Mouse (Mus musculus) spleen, adult 12 weeks (tissue): Measurements from ENCODE around the gene Tmem220.
A peak's percentile ranks its signal among the peaks of the same experiment; 100 is the strongest.
"Not testable (repeated sequence)": the region's sequence is repeated elsewhere in the genome, so short reads cannot be mapped to it uniquely, and the experiment has no call there.

Source experiments
- DNase-seq: peaks from one replicate; pipeline ENCODE4 v3.0.0; 2022; ENCODE audit warnings: low spot score

The Tmem220 gene

DNA sequence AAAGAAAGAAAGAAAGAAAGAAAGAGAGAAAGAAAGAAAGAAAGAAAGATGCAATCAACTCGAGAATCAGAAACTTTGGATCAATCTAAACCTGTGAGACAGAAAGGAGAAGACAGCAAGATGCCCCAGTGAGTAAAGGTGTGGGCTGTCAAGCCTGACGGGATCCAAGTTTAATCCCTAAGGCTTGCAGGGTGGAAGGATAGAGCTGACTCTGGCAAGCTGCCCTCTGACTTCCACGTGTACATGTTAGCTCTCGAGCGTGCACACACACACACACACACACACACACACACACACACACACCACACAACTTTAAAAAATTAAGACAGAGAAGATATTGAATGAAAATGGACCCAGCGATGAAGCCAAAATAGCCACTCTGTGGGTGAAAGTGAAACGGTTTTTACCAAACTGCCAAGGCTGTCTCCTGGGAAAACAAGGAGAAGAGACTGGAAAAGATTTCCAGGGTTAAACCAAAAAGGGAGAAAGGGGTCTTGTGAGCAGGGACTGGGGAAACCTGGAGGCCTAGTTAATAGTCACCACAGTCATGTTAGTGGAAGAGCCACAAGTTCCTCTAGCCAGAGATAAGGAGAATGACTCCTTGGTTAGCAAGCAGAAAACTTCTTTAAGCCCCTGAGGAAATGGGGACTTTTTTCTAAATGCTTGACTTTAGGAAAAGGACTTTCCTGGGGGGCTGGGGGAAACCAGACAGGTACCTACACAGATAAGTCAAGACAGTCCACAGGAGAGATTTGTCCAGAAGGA, 5.1 kb upstream of the Tmem220 start:
- DNase-seq: no peak

DNA sequence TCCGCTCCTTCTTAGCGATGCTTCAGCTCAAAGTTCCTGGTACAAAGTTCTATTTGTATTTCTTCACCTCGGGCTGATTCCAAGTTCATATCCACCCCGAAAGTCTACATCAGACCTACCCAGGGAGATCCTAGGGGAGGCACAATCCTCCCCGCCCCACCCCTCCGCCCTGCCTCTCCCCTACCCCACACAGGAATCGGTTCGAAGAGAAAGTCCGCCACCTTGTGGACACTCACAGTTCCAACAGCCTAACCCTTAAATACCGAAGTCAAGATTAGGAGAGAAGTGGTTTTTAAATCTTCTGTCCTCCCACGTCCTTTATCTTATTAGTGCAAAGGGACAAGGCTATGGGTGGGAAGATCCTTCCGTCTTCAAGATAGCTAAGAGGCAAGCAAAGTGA, 4.0 kb upstream of the Tmem220 start:
- DNase-seq: peak; percentile 6

DNA sequence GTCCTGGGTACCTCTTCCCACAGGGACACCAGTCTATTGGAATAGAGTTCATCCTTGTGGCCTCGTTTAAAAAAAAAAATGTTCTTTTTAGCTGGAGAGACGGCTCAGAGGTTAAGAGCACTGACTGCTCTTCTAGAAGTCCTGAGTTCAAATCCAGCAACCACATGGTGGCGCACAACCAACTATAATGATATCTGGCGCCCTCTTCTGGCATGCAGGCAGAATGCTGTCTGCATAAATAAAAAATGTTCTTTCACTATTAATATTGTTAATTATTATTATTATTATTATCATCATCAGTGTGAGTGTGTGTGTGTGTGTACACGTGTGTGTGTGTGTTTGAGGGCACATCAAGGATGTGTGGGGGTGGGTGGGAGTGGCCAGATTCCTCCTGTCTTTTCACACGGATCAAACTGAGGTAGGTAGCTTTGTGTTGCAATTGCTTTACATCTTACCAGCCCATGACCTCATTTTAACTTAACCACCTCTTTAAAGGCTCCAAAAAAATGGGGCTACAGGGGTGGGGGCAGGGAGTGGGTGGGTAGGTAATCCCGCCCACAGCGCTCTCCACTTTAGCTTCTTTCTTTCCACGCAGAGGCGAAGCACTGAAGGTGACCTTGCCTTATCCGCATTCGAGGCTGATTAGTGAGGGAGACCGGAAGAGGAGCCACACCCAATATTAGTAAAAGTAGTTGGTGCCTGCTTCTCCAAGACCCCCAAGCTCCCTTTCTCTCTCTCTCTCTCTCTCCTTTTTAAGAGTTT, 2.4 kb upstream of the Tmem220 start:
- no peak for DNase-seq

DNA sequence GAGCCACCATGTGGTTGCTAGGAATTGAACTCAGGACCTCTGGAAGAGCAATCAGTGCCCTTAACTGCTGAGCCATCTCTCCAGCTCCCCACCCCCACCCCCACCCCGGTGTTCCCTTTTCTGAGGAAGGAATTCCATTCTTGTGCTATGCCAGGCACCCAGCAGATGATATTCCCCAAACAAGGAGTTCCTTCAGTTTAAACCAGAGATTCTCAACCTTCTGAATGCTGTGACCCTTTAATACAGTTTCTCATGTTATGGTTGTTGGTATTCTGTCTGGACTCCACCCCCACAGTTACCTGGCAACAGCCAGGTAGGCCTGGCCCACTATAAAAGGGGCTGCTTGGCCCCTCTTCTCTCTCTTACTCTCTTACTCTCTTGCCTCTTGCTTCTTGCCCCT, 1.8 kb upstream of the Tmem220 start:
- not testable (repeated sequence) for DNase-seq

DNA sequence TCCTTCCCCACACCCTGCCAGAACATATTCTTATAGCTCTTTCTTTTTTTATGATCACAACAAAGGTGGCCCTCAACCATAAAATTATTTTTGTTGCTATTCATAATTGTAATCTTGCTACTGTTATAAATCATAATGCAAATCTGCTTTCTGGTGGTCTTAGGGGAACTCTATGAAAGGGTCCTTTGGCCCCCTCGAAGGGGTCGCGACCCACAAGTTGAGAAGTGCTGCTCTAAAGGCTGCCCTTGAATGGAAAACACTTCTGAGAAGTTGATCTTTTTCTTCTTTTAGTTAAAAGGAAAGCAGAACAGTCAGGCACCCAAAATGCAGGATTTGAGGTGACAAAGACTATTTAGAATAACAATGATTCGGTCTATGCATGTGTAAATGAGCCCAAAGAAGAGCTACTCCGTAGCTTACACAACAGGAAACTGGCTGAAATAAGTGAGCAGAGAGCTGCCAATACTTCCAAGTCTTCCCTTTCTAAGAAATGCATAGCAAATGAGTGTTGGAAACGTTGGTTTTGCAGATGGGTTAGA, 1.1 kb upstream of the Tmem220 start:
- DNase-seq: no peak

DNA sequence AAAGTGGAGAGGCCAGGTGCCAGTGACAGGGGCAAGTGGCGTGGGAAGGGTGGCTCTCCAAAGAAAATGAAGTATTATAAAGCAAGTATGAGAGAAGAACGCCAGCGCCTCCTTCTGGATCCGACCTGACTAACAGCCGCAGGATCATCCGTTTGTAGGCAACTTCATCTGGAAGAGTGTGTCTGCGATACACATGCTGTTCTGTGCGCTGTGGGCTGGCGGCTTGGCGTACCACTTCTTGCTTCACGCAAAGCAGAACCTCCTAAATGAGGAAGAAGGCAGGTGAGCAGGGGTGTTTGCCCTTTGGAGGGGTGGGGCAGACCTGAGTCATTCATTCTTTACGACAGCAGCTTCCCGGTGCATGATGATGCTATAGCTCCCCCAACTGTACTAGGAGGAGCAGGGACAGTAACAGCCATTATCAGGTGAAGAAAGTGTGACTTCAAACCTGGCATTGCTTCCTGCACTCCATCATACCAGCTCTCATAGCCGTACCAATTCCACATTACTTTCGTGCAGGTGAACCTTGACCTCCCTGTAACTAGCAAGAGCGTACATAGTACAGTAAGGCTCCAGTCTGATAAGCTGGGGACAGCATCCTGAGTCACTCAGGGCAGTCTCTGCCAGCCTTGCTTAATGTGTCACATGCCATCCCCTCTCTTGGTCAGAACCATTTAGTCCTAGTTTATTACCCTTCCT, 6.1 kb downstream of the Tmem220 start:
- DNase-seq: no peak

DNA sequence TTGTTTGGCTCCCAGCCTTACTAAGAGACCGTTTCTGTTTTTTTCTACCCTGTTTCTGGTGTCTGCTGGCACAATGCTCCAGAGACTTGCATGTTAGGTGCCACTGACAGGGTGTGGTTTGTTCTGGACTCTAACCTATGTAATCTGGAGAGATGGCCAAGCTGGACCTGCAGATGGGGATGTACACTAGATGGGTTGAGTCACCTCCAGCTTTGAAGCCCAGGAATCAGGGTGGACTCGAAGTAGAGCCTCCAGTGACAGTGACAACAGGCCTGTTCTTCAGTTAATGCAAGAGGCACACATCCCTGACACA, 6.6 kb downstream of the Tmem220 start:
- DNase-seq: no peak

DNA sequence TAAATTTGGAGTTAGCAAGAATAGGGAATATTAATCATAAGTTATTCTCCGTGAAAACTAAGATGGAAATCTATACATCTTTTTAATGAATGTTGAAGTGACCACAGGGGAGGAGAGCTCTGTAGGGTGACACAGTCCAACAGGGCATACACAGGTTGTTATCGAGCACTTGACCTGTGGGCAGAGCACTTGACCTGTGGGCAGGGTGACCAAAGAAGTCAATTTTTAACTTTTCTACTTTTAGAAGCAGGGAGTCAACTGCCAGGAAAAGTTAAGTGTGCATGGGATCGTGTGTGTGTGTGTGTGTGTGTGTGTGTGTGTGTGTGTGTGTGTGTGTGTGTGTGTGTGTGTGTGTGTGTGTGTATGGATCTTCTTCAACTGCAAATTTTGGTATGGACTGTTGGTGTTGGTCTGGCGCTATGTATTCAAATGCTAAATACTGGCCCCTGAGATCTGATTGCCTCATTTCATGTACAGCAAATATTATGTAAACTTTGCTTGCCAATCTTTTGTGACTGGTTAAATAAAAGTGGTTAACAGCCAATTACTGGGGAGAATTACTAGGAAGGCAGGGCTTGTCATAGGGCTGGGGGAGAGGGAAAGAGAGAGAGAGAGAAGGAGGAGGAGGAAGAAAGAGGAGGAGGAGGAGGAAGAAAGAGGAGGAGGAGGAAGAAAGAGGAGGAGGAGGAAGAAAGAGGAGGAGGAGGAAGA, 10.0 kb downstream of the Tmem220 start:
- DNase-seq: no peak

DNA sequence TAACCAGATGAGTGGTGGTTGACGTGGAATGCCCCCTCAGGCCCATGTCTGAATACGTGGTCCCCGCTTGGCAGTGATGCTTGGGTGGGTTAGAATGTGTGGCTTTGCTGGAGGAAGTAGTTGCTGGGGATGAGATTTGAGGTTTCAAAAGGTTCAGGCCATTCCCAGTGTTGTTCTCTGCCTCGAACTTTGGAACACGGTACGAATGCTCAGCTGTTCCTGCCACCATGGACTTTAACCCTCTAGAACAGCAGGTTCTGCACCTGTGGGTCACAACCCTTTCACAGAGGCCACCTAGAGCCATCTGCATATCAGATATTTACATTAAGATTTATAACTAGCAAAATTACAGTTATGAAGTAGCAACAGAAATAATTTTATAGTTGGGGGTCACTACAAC, 11.3 kb downstream of the Tmem220 start:
- no peak for DNase-seq

DNA sequence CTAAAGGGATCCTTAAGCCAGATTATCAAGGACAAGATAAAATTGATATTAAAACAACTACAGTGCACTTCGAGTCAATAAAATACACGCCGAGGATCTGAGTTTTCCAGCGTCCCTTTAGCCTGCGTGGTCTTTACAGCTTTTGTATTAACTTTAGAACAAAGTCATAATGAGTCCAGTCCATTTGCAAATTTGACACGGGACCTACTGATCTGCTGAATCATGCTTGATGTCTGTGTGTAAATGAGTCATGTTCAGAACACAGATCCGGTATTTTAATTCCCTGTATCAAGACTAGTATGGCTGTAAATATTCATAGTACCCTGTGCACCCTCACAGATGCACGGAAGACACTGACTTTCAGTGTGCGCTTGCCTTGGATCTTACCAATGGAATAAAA, 11.9 kb downstream of the Tmem220 start:
- no peak for DNase-seq

DNA sequence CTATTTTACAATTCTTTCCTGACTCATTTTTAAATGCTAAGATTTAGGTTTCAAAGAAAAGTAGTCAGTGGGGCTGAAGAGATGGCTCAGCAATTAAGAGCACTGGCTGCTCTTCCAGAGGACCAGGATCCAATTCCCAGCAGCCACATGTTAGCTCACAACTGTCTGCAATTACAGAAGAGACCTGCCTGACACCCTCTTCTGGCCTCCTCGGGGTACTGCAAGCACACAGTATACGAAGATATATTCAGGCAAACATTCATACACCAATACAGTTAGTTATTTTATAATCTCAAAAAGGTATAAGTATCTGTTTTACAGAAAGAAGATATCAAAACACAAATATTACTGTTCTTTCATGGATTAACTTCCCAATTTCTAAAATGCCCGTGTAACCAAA, 14.8 kb downstream of the Tmem220 start:
- no peak for DNase-seq

DNA sequence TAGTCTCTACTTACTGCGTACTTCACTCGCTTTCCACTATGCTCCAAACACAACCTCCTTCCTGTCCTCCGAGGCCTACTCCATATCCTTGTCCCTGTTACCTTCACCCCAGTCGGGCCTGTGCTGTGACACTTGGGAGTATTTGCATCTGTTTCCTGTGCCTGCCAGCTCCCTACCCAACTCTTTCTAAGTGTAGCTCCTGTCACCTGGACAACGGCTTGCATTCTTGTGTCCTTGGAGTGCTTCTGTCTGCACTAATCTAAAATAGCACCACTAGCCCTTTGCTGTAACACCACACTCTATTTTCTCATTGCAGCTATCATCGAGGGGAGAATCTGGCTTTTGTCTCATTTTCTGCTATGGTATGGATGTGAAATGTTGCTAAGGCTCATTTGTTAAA, 15.5 kb downstream of the Tmem220 start:
- DNase-seq: no peak

DNA sequence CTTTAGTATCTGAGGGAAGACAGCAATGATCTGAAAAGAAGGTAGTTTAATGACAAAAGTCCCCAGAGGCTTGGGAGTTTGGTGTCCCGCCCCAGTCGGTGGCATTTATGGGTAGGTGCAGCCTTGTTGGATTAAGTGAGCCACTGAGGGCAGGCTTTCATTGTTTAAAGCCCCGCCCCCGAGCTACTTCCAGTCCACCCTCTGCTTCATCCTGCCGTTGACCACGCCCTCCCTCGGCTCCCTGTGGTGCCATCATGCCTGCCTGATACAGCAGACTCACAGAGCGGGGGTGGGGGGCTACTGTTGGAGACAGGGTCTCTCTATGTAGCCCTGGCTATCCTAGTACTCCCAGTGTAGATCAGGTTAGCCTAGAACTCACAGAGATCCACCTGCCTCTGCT, 18.1 kb downstream of the Tmem220 start:
- DNase-seq: no peak

DNA sequence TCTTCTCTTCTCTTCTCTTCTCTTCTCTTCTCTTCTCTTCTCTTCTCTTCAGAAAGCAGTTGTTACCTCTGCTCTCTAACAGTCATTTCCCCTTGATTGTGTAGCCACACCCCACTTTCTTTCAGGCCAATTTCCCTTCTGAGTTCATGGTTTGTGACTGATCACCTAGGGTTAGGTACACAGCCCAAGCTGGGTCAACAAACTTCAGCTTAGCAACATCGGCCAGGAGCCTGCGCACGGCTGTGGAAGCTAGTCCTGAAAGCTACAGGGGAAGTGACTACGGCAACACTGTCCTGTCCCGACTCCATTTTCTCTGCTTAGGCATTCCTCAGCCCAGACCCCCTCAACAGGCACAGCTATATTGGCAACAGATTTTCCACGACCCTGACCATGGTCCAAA, 20.0 kb downstream of the Tmem220 start:
- no peak for DNase-seq

DNA sequence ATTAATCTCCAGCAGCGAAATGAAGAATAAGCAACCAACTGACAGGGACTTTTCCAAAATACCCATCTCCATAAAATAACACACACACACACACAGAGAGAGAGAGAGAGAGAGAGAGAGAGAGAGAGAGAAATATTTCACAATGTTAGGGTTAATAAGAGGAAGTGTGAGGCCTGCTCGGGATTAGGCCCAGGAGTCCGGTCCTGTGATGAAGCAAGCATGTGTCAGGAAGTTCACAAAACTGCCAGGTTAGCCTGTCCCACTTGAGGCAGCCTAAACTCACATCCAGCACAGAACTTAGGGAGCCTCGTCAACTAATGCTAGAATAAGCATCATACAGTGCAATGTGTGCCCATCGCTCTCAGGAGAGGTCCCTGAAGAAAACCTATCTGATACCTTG, 22.2 kb downstream of the Tmem220 start:
- no peak for DNase-seq

DNA sequence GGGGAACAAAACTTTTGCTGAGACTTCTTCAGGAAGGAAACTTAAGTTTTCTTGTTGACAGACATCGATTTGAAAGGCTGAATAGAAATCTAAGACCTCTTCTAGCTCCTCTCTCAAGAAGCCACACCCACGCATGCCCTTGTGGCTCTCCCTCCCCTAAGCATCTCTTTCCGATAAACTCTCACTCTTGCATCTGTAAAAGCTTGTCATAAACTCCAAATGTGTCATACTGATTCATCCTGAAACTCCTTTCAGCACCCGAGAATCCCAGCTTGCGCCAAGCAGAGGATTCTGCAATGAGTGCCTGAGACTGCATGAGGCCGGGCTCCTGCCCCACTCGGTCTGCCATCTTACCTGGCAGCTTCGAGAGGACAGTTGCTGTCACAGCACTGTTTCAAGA, 23.5 kb downstream of the Tmem220 start:
- DNase-seq: no peak

DNA sequence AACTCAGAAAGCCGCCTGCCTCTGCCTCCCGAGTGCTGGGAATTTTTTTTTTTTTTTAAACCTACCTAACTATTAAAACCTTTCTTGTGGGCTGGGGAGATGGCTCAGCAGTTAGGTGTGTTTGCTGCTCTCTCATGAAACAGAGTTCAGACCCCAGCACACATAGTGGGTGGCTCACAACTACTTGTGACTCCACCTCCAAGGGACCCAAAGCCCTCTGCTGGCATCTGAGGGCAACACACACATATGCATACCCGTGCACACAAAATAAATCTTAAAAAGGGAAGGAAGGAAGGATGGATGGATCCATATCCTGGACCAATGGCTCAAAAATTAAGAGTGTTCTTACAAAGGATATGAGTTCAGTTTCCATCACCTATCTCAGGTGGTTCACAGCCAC, 24.3 kb downstream of the Tmem220 start:
- no peak for DNase-seq

DNA sequence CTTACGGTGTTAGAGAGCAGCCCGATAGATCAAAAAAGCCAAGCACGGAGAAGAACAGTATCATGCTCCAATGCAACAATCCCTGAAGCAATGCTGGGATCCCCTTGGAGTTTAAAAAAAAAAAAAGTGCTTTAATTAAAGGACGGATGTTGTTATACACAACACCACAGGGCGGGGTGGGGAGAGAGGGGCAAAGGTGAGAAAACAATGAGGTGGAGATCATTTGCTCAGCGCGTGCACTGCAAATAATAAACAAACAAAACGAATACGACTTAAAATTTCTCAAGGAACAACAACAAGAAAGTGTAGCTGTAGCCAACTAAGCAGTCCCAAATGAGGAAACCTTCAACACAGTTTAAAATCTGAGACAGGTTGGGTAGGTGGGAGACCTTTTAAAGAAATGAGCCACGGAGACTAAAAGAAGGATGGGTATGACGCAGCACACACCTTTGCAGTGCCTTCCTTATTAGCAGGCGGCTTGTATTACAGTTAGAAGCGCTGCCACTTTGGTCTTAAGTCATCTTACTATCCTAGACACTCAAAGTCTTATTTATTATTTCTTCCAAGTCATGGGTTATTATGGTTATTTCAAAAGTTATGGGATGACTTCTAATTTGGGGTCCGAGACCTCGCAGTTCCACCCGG, 26.8 kb downstream of the Tmem220 start:
- no peak for DNase-seq

DNA sequence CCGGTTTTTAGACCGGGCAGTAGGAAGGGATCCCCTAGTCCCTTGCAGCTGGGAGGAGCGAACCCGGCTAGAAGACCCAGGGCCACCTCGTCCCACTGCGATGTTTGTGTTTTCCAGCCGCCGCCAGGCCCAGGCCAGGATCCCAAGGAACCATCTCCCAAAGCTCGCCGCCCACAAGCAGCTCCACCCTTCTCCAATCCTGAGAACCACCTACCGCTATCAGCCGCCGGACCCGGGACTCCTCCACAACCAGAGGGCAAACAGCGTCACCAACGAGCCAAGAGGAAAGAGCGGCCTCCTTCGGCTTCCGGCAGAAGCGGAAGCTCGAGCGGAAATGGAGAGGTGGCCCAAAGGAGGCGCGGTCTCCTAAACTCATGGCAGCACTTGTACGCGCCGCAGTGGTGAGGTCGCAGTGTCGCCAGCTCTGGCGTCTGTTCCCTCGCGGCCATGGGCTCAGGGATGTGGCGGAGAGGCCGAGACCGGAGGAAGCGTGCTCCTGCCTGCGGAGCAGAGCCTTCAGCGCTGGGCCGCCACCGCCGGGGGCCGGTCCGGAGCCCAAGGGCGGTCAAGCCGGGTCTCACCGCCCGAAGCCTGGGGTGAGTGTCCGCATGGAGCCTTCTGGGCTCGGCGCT, 27.5 kb downstream of the Tmem220 start, which contains the start of the genes Adprm and Sco1:
Gene Adprm, minus strand, starts transcription at position 274 of the 632 bp plus-strand sequence.
Gene Sco1, plus strand, starts transcription at position 350 of the 632 bp plus-strand sequence.
- DNase-seq: peak; percentile 69

DNA sequence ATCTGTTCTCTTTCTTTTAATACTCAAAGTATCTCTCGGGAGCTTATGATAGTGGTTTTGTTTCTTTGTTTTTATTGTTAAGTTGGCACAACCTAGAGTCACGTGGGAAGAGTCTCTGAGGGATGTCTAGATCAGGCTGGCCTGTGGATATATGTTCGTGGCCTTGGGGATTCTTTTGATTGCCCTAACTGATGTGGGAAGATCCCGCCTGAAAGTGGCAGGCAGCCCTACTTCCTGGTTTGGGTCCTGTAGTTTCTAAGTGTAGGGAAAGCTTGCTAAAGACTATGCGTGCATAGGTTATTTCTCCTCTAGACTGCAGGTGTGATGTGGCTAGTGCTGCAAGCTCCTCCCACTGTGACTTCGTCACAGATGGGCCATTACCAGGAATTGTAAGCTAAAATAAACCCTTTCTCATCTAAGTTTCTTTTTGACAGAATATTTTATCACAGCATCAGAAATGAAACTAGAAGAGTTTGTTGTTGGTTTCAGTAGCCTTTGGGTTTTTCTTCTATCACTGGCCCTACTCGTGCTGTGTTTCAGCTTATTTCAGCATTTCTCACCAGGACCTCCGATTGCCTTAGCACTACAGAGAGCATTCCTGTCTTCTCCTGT, 29.9 kb downstream of the Tmem220 start:
- DNase-seq: no peak

DNA sequence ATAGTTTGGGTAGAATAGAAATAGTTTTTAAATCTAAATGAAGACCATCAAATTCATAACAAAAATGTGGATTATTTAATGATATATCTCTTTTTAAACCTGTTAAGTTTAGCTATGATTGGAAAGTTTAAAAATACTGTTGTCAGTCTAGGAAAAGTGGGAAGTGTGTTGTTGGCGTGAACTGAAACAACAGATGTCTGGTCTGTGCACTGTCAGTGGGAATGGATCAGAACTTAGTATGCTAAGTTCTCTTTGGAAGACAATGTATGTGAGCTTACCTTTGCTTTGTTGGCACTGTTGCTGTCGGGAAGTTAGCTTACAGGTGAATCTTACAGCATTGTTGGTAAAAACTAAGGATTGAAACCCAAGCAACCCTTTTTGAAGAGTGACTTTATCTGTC, 36.4 kb downstream of the Tmem220 start:
- DNase-seq: no peak
